Mouse (Mus musculus) lung, postnatal 10 days (tissue): Measurements from ENCODE around the gene Pomgnt1.
A peak's percentile ranks its signal among the peaks of the same experiment; 100 is the strongest.

Experiments
- DNase-seq: peaks from one replicate; pipeline ENCODE4 v3.0.0; 2021

Pomgnt1 gene

GRCm38 (mm10) chr4:116174466-116175116 is 51.0 kb downstream of the Pomgnt1 start:
- DNase-seq = peak; percentile 73

- no peak for DNase-seq
Observed at GRCm38 (mm10) chr4:116175136-116175535, 51.5 kb downstream of the Pomgnt1 start.

GRCm38 (mm10) chr4:116175711-116176542 is 52.3 kb downstream of the Pomgnt1 start:
- peak; percentile 37 for DNase-seq

GRCm38 (mm10) chr4:116176543-116176988 is 52.9 kb downstream of the Pomgnt1 start:
- peak; percentile 92 for DNase-seq

- peak; percentile 91 for DNase-seq
Observed at GRCm38 (mm10) chr4:116177140-116177539, 53.5 kb downstream of the Pomgnt1 start.

- DNase-seq = no peak
Observed at GRCm38 (mm10) chr4:116182079-116182478, 58.4 kb downstream of the Pomgnt1 start.

DNA sequence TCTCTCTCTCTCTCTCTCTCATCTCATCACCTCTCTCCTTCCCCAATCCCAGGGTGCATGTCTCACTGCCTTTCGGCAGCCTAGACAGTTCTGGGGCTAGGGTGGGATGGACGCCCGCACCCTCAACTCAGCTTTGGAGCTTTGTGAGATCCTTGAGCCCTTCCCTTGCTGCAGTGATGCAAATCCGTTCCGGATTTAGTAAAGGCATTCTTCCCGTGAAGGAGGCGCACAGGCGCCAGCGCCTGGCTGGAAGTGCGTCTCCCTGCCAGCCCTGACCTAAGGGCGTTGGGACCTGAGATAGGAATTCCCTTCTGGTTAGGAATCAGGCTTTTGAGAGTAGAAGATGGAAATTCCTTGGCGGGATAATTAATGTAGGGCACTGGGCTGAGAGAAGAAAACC is 59.1 kb downstream of the Pomgnt1 start:
- peak; percentile 66 for DNase-seq

GRCm38 (mm10) chr4:116185083-116185482 is 61.4 kb downstream of the Pomgnt1 start:
- no peak for DNase-seq

GRCm38 (mm10) chr4:116192286-116192835 is 68.7 kb downstream of the Pomgnt1 start:
- peak; percentile 36 for DNase-seq

- no peak for DNase-seq
Observed at GRCm38 (mm10) chr4:116193583-116194383, 70.1 kb downstream of the Pomgnt1 start.

DNA sequence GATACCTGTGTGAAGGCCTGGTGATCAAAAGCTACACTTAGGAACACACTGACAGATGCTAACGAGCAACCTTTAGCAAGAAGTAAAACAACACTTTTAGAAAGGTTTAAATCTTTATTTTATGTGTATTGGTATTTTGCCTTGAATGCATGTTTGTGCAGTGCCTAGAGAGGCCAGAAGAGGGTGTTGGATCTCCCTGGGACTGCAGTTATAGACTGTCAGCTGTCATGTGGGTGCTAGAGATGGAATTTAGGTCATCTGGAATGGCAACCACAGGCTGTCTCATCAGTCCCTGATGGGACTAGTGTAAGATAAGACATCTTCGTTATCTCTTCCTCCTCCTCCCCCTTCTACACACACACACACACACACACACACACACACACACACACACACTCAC is 74.8 kb downstream of the Pomgnt1 start:
- no peak for DNase-seq

GRCm38 (mm10) chr4:116204422-116204821 is 80.8 kb downstream of the Pomgnt1 start:
- no peak for DNase-seq

GRCm38 (mm10) chr4:116206531-116206930 is 82.9 kb downstream of the Pomgnt1 start:
- no peak for DNase-seq

- DNase-seq = no peak
Observed at GRCm38 (mm10) chr4:116208891-116209290, 85.3 kb downstream of the Pomgnt1 start.
